Mouse (Mus musculus) adrenal gland, adult 2 months (tissue): ENCODE results near the gene Hist1h1d. TPM values are rescaled to one million over a fixed set of nuclear protein-coding genes. Genes with fewer than 3 reads are reported as not detected.
"Not testable (repeated sequence)": the region's sequence is repeated elsewhere in the genome, so short reads cannot be mapped to it uniquely, and the experiment has no call there.

Experiments used
- DNase-seq: peaks from one replicate; pipeline ENCODE4 v3.0.0; 2021
- polyA plus RNA-seq: library from polyadenylated mRNA; depleted of rRNA; stranded (reverse); fragments of >200 nt; gene quantifications from 2 replicates; pipeline ENCODE4 v1.2.3, GENCODE M21; 2012
- total RNA-seq, 2 experiments: library from RNA; stranded (reverse); gene quantifications; 2 replicates each; pipeline ENCODE4 v1.2.3; 2021

The Hist1h1d gene
- total and polyA plus RNA-seq, 3 experiments = 2.4 to 3.4 TPM; not detected in 1

- peak; percentile 75 for DNase-seq
Observed at GRCm38 (mm10) chr13:23530181-23530900, 22.7 kb upstream of the Hist1h1d start.

DNA sequence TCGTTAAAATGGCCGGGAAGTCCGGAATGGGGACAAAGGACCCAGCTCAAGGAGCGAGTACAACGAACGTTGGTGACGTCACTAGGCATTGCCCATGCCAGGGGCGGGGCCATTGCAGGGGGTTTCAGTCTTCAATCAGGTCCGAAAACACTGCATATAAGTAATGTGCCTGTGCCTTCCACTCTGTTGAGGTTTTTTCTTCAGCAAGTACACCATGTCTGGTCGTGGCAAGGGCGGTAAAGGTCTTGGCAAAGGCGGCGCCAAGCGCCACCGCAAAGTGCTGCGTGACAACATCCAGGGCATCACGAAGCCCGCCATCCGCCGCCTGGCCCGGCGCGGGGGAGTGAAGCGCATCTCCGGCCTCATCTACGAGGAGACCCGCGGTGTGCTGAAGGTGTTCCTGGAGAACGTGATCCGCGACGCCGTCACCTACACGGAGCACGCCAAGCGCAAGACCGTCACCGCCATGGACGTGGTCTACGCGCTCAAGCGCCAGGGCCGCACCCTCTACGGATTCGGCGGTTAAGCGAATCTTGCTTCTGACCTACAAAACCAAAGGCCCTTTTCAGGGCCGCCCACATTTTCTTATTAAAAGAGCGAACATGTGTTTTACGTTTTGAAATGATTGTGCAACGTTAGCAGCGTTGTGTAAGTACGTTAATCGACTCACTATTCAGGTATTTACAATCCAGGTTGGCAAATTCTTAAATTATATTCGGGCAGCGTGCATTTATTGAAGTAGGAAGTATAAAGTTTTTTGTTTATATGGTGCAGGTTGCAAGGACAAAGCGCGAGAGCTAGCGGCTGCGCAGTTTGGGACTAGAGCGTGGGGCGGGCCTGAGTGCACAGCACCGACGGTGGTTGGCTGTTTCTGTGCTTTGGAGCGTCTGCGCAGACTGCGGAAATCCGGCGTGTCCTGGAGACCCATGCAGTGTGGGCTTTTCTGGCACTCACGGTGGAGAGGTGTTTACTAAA, 21.9 kb upstream of the Hist1h1d start, which contains the start of gene Hist1h4h:
Gene Hist1h4h, plus strand, starts transcription at position 150 of the 975 bp plus-strand sequence.
- peak; percentile 97 for DNase-seq

GRCm38 (mm10) chr13:23532262-23533075, 20.6 kb upstream of the Hist1h1d start:
- no peak for DNase-seq

- DNase-seq = peak; percentile 62
Observed at GRCm38 (mm10) chr13:23533560-23534367, 19.3 kb upstream of the Hist1h1d start, which contains the start of gene Hist1h2af. Gene Hist1h2af, plus strand, starts transcription at chr13:23533906.

DNA sequence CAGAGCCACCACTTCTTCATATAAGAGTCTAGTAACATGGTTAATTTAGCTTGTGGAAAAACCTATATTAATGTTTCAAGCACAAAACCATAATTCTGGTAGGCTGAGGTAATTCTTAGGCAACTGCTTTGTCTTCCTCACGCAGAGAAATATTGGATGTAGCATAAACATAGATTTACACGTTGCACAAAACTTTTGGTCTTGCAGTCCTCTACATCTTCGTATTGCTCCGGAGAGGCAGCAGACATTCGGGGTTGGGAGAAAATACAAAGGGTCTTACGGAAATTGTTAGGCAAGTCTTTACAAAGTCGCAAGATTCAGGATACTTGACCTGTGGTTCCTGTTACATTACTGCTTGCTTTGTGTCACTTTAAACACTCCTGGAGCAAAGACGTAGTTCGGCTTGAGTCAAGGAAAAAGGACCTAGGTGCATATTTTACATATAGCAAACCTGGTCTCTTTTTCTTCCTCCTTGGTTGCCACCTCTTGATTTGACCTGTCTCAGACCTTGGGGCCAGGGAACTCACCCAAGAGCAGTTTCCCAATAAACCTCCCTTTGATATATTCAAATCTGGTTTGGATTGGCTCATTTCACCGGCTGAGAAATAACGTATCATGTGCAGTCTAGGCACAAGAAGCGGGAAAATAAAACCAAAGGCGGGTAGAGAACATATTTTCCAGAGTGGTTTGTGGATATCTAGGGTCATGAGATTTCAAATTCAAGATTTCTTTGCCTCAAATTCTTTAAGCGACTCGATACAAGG, 18.5 kb upstream of the Hist1h1d start:
- DNase-seq = peak; percentile 39

- DNase-seq = peak; percentile 90
Observed at GRCm38 (mm10) chr13:23535137-23536075, 17.7 kb upstream of the Hist1h1d start, which contains the start of gene Hist1h3g. Gene Hist1h3g, plus strand, starts transcription at chr13:23535422.

- DNase-seq = no peak
Observed at GRCm38 (mm10) chr13:23536076-23536822, 16.8 kb upstream of the Hist1h1d start.

- DNase-seq = no peak
Observed at GRCm38 (mm10) chr13:23537006-23537710, 15.9 kb upstream of the Hist1h1d start.

GRCm38 (mm10) chr13:23538249-23538648, 14.8 kb upstream of the Hist1h1d start:
- no peak for DNase-seq

DNA sequence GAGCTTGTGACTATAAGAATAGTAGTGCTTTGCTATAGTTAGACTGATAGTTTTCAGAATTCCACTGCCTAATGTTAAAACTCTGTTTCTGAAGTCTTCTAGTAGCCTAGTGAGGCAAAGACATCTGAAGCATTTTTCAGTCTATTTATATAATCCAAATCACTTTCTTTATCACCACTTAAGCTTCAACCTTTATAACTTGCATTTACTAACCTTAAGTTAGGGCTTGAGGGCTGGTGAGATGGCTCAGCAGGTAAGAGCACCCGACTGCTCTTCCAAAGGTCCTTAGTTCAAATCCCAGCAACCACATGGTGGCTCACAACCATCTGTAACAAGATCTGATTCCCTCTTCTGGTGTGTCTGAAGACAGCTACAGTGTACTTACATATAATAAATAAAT, 13.2 kb upstream of the Hist1h1d start:
- not testable (repeated sequence) for DNase-seq

DNA sequence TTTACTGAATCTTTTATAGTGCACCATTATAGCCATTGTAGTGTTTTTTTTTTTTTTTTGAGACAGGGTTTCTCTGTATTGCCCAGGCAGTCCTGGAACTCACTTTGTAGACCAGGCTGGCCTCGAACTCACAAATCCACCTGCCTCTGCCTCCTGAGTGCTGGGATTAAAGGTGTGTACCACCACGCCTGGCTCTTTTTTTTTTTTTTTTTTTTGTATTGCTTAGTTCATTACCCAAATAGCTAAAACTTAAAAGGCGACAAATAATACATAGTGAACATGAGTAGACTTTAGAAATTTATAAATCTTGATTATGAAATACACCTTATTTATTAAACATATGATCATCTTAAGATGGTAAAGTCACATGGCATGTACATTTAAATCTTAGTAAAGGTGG, 11.6 kb upstream of the Hist1h1d start:
- no peak for DNase-seq

DNA sequence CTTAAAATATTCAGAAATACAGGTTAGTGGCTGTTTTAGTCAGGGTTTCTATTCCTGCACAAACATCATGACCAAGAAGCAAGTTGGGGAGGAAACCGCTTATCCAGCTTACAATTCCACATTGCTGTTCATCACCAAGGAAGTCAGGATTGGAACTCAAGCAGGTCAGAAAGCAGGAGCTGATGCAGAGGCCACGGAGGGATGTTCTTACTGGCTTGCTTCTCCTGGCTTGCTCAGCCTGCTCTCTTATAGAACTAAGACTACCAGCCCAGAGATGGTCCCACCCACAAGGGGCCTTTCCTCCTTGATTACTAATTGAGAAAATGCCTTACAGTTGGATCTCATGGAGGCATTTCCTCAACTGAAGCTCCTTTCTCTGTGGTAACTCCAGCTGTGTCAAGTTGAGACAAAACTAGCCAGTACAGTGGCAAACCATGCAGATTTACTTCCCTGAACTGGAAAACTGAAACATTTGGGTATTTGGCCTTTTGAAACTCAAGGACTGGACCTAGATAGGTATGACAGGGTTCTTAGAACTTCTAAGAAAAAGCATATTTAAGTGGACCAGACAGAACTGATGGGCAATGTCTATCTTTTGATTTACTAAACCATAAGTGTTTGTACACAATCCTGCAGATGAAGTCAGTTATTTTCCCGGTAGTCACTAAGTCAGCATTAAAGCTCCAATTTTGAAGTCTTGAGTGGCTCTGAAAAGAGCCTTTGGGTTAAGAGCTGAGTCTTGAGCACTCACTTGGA, 10.7 kb upstream of the Hist1h1d start:
- not testable (repeated sequence) for DNase-seq

GRCm38 (mm10) chr13:23542999-23543607, 10.0 kb upstream of the Hist1h1d start, which contains the start of gene Hist1h2bh:
Gene Hist1h2bh, minus strand, starts transcription at chr13:23543392.
- DNase-seq = peak; percentile 84

GRCm38 (mm10) chr13:23543965-23544786, 8.9 kb upstream of the Hist1h1d start, which contains the start of gene Hist1h3f:
Gene Hist1h3f, plus strand, starts transcription at chr13:23544052.
- DNase-seq = peak; percentile 86

DNA sequence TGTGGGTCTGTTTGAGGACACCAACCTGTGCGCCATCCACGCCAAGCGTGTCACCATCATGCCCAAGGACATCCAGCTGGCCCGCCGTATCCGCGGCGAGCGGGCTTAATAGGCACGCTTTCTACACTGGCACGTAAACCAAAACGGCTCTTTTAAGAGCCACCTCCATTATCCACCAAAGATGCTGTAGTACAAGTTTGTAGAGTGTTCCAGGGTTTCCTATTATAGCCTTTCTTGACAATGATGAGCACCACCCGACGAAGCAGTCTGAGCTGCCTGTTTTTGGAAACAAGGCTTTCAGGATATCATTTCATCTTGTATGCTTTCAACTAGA, 8.3 kb upstream of the Hist1h1d start:
- DNase-seq = peak; percentile 47
